Mouse (Mus musculus) frontal cortex, postnatal 10 days (tissue): ENCODE measurements at regions not wholly inside any gene's neighbourhood (a gene's known extent, or its start where the extent isn't known, plus 50 kb on each side); places are given as distances from the start of the nearest gene placed in this dataset.

Experiments
- DNase-seq, 2 experiments: peaks; one replicate each; pipeline ENCODE4 v3.0.0; 2022; ENCODE audit warnings: low spot score in 2 of 2, mixed read lengths in 1 of 2

DNA sequence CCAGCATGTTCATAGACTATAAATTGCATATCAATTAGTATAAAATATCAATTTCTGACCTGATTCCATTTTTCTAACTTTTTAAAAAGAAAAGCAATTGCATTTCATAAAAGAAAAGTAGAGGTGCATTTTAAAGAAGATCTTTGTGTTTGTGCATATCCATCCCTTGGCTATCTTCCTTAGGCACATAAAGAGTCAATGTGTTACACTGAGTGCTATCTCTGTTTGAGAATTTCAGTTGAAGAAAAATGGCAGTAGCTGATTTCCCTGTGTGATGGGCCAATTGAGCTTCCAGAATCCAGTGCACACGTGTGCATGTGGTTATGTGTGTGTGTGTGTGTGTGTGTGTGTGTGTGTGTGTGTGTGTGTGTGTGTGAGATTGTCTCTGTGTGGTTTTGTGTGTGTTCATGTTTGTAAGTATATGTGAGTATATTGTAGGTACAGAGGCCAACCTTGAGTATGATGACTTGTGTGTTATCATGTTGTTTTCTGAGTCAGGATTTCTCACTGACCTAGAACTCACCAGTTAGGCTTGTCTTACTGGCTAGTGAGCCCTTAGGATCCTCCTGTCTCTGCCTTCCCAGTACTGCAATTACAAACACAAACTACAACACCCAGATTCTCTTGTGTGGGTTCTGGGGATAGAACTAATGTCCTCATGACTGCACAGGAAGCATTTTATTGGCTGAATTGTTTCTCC lies 249.6 kb downstream of the Cdk5rap2 start:
- DNase-seq: no peak

DNA sequence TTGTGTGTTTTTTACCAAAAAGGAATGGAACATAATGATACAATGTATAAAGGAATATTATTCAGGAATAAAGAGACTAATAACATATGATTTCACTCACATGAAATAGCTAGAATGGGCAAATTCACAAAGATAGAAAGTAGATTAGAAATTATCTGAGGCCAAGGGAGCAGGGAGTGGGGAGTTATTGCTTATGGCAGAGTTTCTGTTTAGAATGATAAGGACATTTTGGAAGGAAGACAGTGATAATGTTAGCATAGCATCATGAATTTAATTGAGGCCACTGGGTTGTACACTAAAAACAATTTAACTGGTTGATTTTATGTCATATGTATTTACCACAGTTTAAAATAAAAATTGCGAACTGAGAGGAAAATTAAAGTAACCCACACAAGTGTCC lies 250.2 kb downstream of the Cdk5rap2 start:
- DNase-seq: no peak

DNA sequence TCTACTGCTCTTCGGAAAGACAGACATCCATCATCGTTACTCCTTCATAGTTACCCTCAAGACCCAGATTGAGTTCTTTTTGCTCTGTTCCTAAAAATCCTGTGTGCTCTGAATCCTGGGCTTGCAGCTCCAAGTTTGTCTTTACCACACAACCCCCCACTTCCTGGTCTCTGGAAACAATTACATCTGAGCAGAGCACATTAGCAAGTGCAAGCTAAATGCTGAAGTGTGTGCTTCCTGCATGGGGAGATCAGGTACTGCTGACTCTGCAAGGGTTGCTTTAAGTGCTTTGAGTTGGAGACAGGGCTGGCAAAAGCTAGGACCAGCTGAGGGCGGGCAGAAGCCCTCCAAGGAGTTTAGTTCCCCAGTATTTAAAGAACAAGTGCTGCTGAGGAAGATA lies 257.1 kb downstream of the Cdk5rap2 start:
- no peak for DNase-seq

DNA sequence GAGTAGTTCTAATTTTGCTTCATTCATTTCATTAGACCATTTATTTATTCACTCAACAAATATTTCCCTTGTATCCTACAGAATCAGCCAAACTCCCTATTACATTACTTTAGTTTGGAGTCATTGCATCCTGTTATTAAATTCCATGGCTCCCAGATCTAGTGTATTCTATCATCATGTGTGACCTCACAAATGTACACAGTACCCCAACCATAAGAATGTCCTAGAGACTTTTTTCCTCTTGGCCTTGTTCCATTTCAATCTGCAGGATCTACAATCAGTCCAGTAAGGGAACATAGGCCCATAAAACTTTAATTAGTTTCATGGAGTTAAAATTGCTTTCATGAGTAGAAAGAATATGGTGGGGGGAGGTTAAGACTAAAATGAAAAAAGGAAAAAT lies 301.2 kb downstream of the Cdk5rap2 start:
- DNase-seq: no peak

DNA sequence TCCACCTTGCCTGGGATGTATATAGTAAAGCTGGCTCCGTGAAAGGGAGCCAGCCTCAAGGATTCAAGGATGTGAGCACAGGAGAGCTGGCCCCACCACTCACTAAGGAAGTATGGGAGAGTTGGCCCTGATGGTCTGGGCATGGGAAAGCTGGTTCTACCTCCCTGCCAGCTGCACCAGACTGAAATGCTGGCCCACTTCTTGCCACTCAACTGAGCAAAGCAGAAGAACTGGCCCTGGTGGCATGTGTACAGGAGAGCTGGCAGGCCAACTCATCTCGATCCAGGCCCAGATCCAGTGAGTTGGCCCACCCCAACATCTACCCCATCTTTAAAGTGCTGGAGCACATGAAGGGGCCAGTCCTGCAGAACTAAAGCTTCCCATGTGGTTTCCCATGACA lies 304.5 kb downstream of the Cdk5rap2 start:
- DNase-seq: no peak

DNA sequence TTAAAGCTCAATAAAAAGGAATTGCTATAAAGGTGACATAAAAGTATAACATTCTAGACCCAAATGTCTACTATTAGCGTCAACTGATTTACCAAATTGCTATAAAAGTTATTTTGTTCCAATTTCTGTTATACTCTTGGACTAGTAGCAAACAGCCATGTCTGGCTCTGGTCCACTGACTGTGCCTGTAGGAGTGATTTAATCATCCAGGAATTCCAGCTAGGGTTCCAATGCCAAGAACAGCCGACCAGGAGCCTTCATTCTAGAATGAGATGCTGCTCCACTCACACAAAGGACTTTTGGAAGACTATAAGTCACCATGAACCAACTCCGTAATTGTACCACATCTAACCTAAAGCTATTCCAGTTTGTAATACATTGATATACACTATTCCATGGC lies 312.9 kb downstream of the Cdk5rap2 start:
- DNase-seq: no peak

DNA sequence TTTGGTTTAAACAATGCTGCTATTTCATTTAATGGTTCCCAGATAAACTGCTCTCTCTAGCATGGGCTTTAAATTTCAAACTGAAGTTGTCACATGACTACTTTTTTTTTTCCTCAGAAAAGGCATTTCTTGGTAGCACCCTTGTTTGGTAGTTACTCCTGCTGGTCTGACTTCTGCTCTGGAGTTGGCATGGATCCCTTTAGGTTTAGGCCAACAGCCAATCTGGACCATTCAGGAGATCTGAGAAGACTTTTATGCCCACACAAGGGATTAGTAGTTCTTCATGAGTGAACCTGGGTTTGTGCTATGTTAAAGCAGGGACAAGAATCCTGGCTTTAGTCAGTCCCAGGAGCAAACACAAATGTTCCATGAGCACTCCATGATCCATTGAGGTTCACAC lies 332.0 kb downstream of the Cdk5rap2 start:
- no peak for DNase-seq

DNA sequence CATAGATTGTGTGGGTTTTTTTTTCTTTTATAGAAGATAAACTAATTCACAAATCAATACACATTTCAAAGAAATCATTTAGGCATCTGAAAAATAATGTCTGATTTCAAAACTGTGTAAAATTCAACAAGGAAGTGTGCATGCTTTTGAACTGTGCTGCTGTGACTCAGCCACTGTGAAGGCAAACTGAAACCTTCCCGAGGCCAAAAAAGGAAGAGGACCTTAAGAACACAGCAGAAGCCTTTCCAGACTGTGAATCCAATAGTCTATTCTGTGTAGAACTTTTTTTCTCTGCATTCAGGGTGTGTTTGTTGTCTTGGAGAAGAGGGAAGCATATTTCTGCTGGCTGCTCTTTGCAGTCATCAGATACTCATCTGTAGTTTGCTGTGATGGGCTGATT lies 347.7 kb downstream of the Cdk5rap2 start:
- no peak for DNase-seq

DNA sequence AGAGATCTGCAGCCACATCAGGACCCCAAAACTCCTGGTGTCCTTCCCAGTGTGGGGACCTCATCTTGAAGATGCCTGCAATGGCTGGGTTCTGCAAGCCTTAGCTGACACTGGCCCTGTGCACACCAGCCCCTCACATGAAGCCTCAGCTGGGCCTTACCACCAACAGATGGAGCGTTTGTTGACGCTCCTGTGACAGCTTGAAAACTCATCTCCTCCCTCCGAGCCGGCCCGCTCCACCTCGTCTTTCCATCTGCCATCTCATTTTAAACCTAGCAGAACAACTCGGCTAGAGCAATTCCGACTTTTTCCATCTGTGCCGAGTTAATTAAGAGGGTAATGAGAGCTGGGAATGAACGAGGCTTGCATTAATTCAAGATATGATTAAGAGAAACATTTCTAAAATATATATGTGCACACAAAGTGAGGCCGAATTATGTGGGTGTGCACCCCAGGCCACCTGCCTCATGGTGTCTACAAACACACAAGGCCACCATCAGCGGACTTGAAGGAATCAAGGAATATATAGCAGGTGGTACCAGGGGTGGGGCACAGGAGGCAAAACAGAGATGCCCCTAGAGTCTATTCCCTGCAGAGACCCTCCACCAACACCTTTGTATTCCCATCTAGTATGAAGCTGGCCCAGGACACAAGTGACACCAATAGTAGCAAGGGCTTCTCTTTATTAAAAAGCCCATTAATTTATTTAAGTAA lies 351.3 kb downstream of the Cdk5rap2 start:
- DNase-seq: peak; percentile 45 to 62

DNA sequence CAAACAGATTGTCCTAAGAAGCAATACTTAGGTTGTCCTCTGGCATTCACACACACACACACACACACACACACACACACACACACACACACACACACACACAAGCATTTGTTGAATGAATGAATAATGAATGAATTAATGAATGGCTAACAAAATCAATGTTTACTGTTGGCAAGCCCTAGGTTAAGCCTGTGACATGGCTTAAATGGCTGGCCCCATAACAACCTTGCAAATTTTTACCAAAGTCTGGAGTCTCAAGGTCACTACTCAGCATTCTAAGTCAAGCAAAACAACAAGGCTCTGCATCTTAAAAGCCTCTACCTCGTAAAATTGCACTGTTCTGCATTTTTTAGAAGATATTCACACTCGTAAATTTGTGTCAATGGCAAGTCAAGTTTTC lies 357.1 kb downstream of the Cdk5rap2 start:
- DNase-seq: no peak

DNA sequence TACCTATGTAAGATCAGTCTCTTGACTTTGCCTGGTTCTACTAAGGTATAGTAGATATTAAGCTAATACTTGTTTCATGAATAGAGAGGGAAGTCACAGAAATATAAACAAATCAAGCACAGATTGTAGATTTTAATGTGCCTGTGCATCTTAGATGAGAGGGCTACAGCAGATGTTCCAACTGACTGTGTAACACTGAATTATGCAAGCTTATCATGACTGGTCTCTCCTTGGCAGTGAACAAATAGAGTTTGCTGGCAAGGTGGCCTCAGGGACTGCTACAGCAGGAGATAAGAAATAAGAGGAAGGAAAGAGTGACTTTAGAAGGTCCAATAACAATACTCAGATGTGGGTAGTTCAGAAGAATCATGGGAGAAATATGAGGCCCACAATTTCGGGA lies 372.0 kb downstream of the Cdk5rap2 start:
- no peak for DNase-seq

DNA sequence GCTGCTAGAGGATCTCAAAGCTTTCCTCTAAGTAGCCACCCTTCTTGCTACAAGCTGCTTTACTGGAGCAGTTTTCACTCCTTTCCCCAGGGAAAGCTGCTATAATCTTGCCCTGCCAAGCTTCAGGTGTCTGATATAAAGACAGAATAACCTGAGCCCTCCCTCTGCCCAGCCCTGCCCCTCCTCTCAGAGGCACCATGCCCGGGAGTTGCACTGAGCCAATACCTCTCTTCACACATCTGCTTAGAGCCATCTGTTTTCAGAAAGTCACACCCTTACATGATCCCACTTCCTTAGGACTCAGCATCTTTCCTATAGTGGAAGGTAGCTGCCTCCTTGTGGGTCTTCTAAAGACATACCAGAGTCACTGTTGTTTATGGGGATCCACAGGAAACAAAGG lies 374.3 kb downstream of the Cdk5rap2 start:
- peak in 1 of 2 experiments; percentile 11 for DNase-seq

DNA sequence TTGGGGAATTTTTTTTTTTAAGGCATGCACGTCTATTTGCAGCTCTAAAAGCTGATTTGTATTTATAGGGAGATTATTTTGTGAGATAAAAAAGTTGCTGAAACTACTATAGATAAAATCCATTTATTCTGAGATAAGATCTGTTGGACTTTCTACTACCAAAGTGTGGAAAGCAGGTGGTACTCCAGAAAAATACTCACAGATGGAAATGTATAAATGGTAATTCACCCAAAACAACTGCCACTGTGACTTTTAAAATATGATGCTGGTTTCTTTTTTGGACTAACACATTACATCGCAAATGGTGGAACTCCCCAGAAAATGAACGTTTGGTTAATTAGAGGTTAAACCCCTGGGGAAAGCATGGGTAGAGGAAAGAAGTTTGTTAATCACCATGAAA lies 377.7 kb downstream of the Cdk5rap2 start:
- DNase-seq: no peak

DNA sequence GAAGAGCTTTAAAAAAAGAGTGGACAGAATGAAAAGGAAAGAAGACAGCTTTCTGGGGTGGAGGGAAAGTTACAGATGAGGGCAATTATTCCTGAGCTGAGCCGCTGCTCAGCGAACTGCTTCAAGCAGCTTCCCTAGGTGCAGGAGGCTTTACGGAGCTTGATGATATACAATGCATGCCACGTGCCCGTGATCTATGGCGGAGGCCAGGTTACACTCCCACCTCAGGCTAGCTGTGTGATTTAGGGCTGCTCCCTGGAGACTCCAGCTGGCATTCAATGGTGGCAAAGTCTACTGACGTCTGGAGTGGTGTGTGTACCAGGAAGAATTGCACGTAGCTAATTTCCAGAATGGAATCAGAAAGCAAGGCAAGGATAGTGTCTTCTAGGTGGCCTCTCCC lies 383.4 kb downstream of the Cdk5rap2 start:
- no peak for DNase-seq

DNA sequence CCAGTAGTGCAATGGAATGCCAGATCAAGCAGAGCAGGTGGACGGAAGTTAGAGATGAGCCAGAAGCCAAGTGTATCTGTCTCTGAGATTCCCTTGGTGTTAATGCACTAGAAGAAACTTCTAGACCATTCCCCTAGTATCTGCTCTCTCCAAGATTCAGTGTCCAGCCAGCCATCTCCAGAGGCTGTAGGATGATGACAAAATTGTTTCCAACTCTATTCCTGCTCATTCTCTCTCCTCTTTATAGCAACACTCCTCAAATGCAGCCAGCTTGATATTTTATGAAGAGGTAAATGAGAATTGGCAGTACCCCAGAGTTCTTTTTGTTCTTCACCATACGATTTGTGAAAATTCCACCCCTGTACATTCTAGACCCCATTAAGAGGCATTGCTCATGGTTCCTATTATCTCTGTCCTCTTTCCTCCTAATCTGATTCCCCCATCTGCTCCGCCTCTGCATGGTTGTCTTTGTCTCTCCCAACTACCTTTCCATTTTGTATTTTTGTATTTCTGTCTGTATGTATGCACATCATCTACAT lies 385.3 kb downstream of the Cdk5rap2 start:
- DNase-seq: no peak

DNA sequence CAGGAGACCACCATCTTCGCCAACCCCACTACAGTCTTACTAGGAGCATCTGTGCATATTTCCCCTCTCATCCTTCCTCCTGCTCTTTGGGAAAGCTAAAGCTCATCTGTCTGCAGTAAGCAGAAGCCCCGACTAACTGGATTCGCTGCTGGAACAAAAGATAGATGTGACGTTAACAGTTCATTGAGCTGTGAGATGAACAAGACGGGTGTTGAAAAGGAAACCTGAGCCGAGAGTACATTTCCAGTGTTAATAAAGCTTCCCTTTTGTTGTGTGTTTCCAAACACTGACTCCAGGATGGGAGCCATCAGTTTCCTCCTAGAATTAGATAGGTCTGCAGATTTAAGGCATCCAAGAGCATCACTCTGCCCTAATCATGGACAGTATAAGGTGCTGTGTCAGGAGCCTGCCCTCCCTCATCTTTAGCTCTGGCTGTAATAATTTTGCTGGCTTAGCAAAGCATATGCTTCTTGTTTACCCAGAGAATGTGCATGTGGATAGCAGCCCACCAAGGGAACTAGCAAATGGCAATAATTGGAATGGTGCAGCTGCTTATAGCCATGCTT lies 389.3 kb downstream of the Cdk5rap2 start:
- no peak for DNase-seq

DNA sequence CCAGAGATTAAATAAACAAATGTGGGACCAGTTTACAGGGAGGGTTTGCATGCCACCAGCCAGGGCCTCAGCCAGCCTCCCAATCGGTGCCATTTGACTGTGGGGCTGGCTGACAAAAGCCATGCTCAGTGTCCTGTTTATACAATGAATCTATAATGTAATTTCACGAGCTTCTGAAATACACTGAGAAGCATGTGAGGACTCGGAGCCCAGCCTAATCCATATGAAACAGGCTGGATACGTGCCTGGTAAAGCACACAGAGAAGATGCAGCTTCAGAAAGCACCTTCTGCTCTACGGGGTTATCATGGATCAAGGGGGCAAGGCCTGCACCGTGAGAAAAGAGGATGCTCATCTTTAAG lies 398.0 kb downstream of the Cdk5rap2 start:
- DNase-seq: no peak

DNA sequence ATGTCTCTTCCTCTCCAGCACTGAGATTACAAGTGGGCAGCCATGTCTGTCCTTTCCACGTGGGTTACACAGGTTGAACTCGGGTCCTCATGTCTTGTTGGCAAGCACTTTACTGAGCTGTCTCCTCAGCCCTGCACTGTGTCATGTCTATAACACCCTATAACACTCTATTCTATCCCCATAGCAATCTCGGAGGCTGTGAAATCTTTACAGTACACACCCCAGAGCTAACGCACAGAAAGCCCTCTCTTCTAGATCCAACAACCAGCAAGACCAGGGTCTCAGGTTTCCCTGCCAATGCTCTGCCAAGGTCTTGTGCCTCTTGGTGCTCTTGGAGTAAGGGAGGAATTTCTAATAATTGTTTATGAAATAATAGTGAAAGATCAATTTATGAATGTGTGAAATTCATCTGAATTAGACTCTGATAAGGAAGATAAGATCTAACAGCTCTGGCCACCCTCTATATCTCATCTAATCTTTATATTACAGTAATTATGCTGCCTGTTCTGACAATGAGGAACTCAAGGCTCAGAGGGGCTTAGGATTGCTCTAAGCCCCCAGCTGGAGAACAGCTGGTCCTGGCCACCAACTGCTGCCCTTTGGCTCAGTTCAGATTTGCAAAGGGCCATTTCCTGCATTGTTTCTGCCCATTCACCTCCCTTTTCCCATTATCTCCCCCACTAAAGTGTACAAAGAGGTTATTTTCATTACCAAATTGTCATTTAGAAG lies 398.6 kb downstream of the Cdk5rap2 start:
- no peak for DNase-seq

DNA sequence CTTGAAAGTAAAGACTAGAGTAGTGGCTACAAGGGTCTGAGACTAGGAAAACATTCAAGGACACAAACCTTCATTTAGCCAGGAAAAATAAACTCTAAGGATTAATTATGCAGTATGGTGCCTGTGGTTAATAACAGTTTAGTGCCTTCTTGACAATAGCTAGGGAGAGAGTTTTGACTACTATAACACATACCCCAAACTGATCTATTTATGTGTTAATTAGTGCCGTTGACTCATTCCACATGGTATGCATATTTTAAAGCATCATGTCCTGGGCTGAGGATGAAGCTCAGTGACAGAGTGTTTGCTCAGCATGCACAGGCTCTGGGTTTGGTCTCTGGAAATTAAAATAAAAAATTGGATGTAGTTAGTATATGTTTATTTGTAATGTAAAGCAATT lies 399.8 kb downstream of the Cdk5rap2 start:
- no peak for DNase-seq

DNA sequence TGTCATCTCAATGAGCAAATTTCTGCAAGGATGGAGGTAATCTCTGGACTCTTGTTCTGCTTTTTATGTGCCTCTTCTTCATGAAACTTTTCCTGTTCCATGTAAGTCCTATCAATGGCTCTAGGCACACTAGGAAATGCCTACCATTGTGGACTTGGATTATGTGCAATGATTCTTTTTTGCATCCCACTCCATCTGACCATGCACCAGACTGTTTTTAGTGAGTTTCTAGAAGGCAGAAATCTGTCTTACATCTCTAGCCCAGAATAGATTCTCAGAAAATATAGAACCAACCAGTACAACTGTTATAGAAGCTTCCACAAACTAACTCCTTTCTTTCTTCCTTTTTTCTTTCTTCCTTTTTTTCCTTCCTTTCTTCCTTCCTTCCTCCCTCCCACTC lies 405.3 kb downstream of the Cdk5rap2 start:
- no peak for DNase-seq

DNA sequence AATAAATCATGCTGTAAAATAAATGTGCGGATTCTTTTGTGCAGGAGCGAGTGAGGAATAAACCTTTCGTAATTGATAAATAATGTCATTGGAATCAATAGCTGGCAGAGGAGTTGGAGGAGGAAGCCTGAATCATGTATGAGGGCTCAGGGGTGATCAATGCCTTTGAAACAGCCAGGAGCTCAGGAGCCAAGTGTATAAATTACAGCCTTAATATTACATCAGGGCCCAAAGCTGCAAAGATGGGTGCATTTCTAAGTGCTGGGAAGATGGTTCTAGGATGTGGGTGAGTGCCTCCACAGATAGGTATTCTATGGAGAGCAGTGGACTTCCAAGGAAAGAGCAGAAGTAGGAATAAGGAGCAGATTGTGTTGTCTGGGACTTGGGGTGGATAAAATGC lies 417.0 kb downstream of the Cdk5rap2 start:
- no peak for DNase-seq

DNA sequence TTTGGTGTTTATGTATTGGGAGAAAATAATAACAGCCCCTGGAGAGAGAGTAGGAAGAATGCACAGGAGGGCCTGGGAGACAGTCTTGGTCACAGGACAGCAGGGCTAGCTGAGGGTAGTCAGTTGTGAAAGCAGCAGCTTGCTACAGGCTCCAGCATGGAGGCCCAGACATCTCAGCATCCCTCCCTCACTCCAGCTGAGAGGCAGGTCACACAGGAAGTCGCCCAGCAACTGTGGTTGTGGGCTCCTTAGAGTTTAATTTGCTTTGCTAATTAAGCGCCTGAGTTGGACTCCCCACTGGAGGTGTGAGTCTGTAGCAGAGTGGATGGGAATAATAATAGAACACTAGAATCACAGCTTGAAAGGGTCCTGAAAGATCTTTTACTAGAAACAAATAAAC lies 436.0 kb downstream of the Cdk5rap2 start:
- DNase-seq: no peak
